Mouse (Mus musculus) E14TG2a.4 (cell line): Measurements from ENCODE around the gene Olfr733.

ENCODE experiments used
- CTCF ChIP-seq: conservative IDR thresholded peaks from 2 replicates; pipeline ENCODE4 v1.5.1; 2014; ENCODE audit warnings: low read length
- NANOG ChIP-seq: IDR thresholded peaks from 2 replicates; pipeline ENCODE4 v1.6.1; 2014; ENCODE audit warnings: borderline replicate concordance, low read length, mixed read lengths
- POU5F1 ChIP-seq: IDR thresholded peaks from 2 replicates; pipeline ENCODE4 v1.6.1; 2014; ENCODE audit warnings: low read length, borderline replicate concordance

GRCm38 (mm10) chr14:50348796-50349195 lies 47.5 kb upstream of the Olfr733 start, which contains the start of gene Olfr735:
- TF ChIP-seq CTCF (no peak), NANOG (no peak), POU5F1 (no peak)
